Mouse (Mus musculus) heart, postnatal 4 days (tissue): ENCODE measurements around the gene Gm21992. TPM values are rescaled to one million over a fixed set of nuclear protein-coding genes. Genes with fewer than 3 reads are reported as not detected.

ENCODE experiments used
- DNase-seq: peaks from one replicate; pipeline ENCODE4 v3.0.0; 2021
- total RNA-seq, 2 experiments: library from RNA; stranded (reverse); gene quantifications; 2 replicates each; pipeline ENCODE4 v1.2.3; 2021

Gene Gm21992
- total RNA-seq, result 10 to 100 TPM; 21.8 to 24.1 TPM

- peak; percentile 98 for DNase-seq
Observed at GRCm38 (mm10) chr19:4811063-4811908, at the start of gene Gm21992, which contains the start of gene Rbm14. TSS of gene Gm21992 (minus strand) at chr19:4811612. TSS of gene Rbm14 (minus strand) at chr19:4811634.

- no peak for DNase-seq
Observed at GRCm38 (mm10) chr19:4859081-4859480, 47.7 kb upstream of the Gm21992 start.

DNA sequence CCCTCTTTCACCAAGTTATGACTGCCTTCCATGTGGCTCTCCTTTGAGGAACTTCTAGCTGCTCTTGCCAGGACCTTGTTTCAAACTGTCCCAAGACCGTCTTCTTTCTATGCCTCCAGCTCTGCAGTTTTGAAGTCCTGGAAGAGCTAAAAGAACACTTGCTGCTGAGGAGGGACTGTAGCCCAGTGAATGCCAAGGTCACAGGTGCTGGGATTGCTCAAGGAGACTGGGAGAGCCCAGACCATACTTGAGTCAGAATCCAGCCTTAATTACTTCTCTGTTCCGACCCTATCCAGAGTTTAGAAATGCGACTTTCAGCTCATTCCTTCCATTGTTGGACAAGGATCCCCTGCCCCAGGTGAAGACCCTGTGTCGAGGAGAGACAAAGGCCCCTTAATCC, 44.5 kb upstream of the Gm21992 start:
- no peak for DNase-seq

DNA sequence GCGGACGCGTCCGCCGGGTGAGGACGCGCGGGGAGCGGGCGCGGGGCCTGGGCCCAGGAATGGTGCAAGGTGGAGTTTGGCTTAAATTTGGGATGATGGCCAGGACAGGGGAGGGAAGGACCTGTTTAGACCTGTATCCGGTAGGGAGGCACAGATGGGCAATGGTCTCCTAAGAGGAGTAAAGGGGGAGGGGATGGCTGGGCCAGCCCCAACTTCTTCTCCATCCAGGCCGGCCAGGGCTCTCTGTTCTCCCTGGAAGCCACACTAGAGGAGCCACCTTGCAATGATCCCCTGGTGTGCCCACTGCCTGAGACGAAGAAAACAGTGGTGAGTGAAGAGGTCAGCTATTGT, 44.0 kb upstream of the Gm21992 start:
- no peak for DNase-seq

GRCm38 (mm10) chr19:4854552-4855469, 43.4 kb upstream of the Gm21992 start, which contains the start of gene Ctsf:
TSS of gene Ctsf (plus strand) at chr19:4855130.
- DNase-seq, result peak; percentile 85

DNA sequence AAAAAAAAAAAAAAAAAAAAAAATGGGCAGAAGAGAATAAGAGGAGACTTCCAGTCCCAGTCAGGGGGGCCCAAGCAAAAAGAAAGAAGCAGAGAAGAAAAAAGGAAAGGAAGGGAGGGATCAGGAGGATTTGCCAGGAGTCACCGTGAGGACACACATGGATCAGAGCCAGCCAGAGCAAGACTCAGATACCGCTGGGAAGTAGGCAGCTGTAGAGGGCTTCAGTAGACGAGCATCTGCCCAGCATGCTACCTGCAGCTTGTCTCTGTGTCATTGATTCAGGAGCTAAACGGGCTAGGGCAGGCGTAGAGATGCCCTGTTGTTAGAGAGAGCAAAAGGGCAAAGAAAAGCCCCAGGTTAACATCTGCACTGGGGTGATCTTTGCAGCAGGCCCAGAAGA, 38.9 kb upstream of the Gm21992 start:
- no peak for DNase-seq

DNA sequence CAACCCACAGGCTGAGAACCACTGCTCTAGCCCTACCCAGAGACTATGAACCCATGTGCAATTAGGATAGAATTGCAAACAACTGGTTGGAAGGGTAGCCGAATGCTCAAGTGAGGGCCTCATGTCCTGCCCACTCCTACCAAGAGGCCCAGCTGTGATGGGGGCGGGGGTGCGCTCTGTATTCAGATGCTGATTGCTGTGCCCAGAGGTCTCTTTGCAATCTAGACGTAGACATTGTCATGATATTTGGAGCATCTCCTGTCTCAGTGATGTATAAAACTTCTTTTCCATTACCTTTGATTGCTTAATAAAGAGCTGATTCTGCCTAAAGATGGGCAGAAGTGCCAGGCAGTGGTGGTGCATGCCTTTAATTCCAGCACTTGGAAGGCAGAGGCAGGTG, 38.4 kb upstream of the Gm21992 start:
- DNase-seq, result no peak

GRCm38 (mm10) chr19:4847490-4847889, 36.1 kb upstream of the Gm21992 start:
- peak; percentile 40 for DNase-seq

DNA sequence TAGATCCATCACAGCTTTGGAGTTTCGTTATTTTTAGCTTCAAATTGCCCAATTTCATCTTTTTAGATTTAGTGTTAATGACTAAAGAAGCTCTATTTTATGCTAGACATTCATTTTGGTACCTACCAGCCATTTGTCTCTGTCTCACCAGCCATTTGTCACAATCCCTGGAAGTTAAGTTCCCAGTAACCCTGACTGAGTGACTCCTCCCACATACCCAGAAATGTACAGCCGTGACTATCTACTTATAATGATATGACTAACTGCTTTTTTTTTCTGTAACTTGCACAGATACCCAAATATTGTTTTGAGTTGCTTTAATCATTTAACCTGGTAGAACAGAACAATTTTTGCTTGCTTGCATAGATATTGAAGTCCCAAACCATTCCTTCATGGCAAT, 34.4 kb upstream of the Gm21992 start:
- no peak for DNase-seq

DNA sequence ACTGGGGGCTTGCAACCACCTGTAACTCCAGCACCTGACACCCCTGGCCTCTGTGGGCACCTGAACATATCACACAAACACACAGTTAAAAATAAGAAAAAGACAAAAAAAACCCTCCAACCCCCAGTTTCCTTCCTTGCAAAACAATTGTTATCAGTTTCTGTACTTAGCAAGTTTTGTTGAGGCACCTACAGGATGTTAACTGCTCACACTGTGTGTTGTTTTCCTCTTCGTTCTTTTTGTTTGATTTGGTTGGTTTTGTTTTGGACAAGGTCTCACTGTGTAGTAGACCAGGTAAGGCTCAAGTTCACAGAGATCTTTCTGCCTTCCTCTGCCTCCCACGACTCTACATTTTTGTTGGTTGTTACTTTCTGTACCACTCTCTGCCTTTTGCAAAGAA, 31.2 kb upstream of the Gm21992 start:
- DNase-seq, result no peak

DNA sequence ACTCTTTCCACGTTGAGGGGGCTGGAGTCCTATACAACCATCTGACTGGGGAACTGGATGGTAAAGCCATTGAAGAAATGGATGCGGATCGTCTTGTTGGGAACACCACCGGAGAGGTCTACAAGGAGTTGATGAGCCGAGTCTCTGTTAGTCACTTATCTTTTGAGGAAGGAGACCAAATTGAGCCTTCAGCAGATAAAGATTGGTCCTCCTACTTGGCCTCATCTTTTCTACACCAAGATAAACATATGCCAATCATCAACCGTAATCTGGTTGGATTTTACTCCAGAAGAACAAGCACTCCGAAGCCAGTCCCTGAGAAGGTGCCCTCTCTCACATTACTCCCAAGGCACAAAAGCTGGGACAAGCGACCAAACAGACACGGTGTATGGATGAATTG, 29.4 kb upstream of the Gm21992 start:
- no peak for DNase-seq

- peak; percentile 97 for DNase-seq
Observed at GRCm38 (mm10) chr19:4839149-4839548, 27.7 kb upstream of the Gm21992 start, which contains the start of the genes Ccs and Ccdc87. TSS of gene Ccs (minus strand) at chr19:4839332. TSS of gene Ccdc87 (plus strand) at chr19:4839366.

DNA sequence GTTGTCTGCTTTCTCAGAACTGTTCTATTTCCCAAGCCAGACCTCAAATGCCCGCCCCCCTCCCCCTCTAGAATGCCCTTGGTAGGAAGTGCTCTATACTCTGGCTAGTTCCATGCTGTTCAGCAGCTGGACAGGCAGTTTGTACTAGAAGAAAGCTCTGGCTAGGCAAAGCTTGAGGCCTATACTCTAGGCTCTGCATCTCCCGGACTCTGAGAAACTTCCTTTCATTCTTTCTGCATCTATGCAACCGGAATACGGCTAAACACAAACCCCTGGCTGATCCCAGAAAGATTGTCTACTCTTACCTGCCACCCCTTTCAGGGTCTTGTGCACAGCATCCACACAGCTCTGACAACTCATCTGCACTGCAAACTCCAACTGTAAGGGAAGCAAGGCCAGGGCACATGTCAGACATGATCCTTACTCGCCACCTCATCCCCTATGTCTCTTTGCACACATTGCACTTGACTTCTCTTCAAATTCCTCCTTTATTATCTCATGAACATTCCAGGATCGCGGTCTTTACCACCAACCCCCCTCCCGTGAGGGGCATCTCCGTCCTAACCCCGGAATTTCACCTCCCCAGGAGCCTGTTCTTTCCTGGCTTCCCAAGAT, 27.2 kb upstream of the Gm21992 start:
- no peak for DNase-seq

DNA sequence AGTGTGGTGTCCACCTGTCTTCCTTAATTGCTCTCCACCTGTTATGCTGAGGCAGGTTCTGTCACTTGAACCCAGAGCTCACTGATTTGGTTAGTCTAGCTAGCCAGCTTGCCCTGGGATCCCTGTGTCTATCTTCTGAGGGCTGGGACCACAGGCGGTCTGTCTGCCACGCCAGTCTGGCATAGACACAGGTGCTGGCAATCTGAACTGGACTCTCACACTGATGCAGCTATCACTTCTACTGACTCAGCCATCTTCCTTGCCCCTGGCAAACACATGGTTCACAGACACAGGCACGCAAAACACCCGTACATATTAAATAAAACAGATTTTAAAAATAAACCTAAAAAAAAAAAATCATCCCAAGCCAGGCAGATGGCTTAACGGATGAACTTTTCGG, 25.6 kb upstream of the Gm21992 start:
- no peak for DNase-seq

DNA sequence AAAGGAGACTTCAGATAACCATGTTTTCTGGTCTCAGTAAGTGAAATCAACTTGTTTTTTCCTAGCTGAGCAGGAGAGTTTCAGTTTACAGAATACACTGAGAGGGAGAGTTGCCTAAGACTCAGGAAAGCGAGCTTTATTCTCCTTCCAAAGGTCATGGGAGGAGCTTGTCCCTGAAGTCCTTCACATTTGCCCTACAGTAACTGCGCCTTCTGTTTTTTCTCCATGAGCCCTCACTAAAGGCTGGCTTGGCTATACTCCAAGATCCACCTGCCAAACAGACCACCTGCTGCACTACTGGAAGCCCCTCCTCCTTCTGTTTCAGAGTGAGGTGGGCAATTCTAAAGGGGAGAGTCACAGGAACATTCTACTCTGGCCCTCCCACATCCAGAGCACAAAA, 24.7 kb upstream of the Gm21992 start:
- DNase-seq, result no peak

GRCm38 (mm10) chr19:4833977-4834376, 22.6 kb upstream of the Gm21992 start:
- no peak for DNase-seq

DNA sequence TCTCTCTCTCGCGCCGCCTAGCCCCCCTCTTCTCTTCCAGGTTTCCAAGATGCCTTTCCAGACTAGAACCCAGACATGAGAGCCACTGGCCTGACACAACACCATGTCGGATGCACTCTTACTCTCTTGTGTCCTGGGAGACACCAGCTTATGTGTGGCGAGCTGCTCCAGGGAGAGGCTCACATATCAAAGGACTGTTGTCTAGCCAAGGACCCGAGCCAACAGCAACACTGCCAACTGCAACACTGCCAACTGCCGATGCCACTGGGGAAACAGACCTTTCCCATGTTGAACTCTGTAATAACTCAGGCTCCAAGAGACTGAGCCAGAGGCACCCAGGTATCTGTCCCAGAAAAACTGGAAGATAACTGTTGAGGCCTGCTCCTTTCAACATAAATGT, 17.7 kb upstream of the Gm21992 start:
- DNase-seq, result peak; percentile 78

GRCm38 (mm10) chr19:4828444-4829114, 17.2 kb upstream of the Gm21992 start:
- no peak for DNase-seq

- peak; percentile 81 for DNase-seq
Observed at GRCm38 (mm10) chr19:4820678-4821303, 9.4 kb upstream of the Gm21992 start.

DNA sequence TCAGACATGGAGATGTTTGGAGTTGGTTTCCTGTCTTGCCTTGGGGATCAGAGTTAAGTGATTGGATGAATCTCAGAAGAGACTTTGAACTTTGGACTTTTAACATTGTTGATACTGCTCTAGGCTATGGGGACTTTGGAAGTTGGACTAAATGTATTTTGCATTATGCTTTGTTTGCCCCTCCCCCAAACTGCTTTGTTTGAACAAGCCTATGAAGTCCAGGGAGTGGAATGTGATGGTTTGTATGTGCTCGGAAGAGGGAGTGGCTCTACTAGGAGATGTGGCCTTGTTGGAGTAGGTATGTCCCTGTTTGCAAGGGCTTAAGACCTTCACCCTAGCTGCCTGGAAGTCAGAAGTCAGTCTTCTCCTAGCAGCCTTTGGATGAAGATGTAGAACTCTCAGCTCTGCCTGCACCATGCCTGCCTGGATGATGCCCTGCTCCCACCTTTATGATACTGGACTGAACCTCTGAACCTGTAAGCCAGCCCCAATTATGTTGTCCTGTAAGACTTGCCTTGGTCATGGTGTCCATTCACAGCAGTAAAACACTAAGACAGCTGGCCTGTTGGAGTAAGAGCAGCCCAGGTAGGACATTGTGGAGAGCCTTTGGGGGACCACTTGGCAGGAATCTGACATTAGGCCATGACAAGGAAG, 5.9 kb upstream of the Gm21992 start:
- no peak for DNase-seq

DNA sequence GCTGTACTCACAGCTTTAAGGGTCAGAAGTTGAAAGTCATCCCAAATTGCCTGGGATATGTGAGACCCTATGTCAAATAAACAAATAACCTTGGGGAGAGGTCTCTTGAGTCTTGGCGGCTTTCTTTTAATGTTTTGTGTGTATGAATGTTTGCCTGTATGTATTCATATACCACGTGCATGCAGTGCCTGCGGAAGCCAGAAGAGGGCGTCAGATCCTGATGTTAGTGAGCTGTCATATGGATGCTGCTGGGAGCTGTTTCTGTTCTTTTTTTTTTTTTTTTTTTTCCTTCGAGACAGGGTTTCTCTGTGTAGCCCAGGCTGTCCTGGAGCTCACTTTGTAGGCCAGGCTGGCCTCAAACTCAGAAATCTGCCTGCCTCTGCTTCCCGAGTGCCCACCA, 1.6 kb upstream of the Gm21992 start:
- peak; percentile 42 for DNase-seq
